Mouse (Mus musculus) MEL-GATA-1-ER (cell line): ENCODE measurements at regions not wholly inside any gene's neighbourhood (a gene's known extent, or its start where the extent isn't known, plus 50 kb on each side); places are given as distances from the start of the nearest gene placed in this dataset.
A peak's percentile ranks its signal among the peaks of the same experiment; 100 is the strongest.

Experiments used
- DNase-seq: peaks from one replicate; pipeline ENCODE4 v3.0.0-alpha.2; 2012; ENCODE audit warnings: low read depth; ENCODE audit errors: extremely low read depth

- DNase-seq: no peak
These were observed 98.7 kb upstream of the Cul1 start for GRCm38 (mm10) chr6:47354515-47354914.

- DNase-seq: no peak
These were observed 97.7 kb upstream of the Cul1 start for GRCm38 (mm10) chr6:47355500-47355899.

- no peak for DNase-seq
These were observed 96.7 kb upstream of the Cul1 start for GRCm38 (mm10) chr6:47356500-47356899.

GRCm38 (mm10) chr6:47358686-47359085 lies 94.5 kb upstream of the Cul1 start:
- peak; percentile 26 for DNase-seq

- DNase-seq: no peak
These were observed 89.2 kb upstream of the Cul1 start for GRCm38 (mm10) chr6:47364002-47364401.

GRCm38 (mm10) chr6:47364556-47364955 lies 88.6 kb upstream of the Cul1 start:
- no peak for DNase-seq

GRCm38 (mm10) chr6:47365651-47366645 lies 87.2 kb upstream of the Cul1 start:
- no peak for DNase-seq

- DNase-seq: no peak
These were observed 85.7 kb upstream of the Cul1 start for GRCm38 (mm10) chr6:47367461-47367860.

- no peak for DNase-seq
These were observed 77.5 kb upstream of the Cul1 start for GRCm38 (mm10) chr6:47375705-47376104.

GRCm38 (mm10) chr6:47381451-47381850 lies 71.7 kb upstream of the Cul1 start:
- no peak for DNase-seq

GRCm38 (mm10) chr6:47386550-47386949 lies 66.6 kb upstream of the Cul1 start:
- no peak for DNase-seq

- no peak for DNase-seq
These were observed 63.3 kb upstream of the Cul1 start for GRCm38 (mm10) chr6:47389908-47390307.

- no peak for DNase-seq
These were observed 62.7 kb upstream of the Cul1 start for GRCm38 (mm10) chr6:47390436-47391002.

- DNase-seq: no peak
These were observed 62.0 kb upstream of the Cul1 start for GRCm38 (mm10) chr6:47391014-47391802.

GRCm38 (mm10) chr6:47395465-47396337 lies 57.5 kb upstream of the Cul1 start:
- DNase-seq: peak; percentile 24
